Comparison of ENCODE assay signal across 30 mouse cellular contexts in genomic region chr11:67344556-67344955, GRCm38 (mm10). TPM values are rescaled to one million over a fixed set of nuclear protein-coding genes. Genes with fewer than 3 reads are reported as not detected.
"Had no signal": no experiment of that assay in that cellular context is flagged by ENCODE, and none has a peak within 500 bp of the region (broad histone marks: within the 10 kb centered on the region; RNA-seq: fewer than 3 reads in every experiment).

No protein-coding gene starts in this region.

- DNase-seq: gastrocnemius, adult 2 months; gastrocnemius, postnatal 10 days; gastrocnemius, postnatal 25 days; heart, adult 2 months; heart, postnatal 4 days; kidney, adult 11 months; kidney, adult 2 months; kidney, postnatal 10 days; kidney, postnatal 25 days; kidney, postnatal 4 days; layer of hippocampus, adult 9-11 months; layer of hippocampus, postnatal 36 days had no signal

- H3K4me3 ChIP-seq: gastrocnemius, adult 2 months; heart, adult 2 months; heart, embryonic 13.5 days; heart, embryonic 15.5 days; hindbrain, embryonic 10.5 days; hindbrain, embryonic 12.5 days; limb, embryonic 13.5 days; limb, embryonic 15.5 days; liver, embryonic 12.5 days had no signal

- H3K4me2 ChIP-seq: heart, embryonic 11.5 days; heart, embryonic 13.5 days; heart, embryonic 15.5 days; hindbrain, embryonic 12.5 days; hindbrain, embryonic 14.5 days; limb, embryonic 13.5 days; limb, embryonic 15.5 days; liver, embryonic 12.5 days had no signal

- H3K9ac ChIP-seq: heart, embryonic 13.5 days; heart, embryonic 15.5 days; hindbrain, embryonic 12.5 days; hindbrain, embryonic 14.5 days; limb, embryonic 13.5 days; limb, embryonic 15.5 days; liver, embryonic 12.5 days; liver, embryonic 14.5 days had no signal

- H3K4me1 ChIP-seq: heart, embryonic 13.5 days; heart, embryonic 15.5 days; hindbrain, embryonic 12.5 days; limb, embryonic 13.5 days; limb, embryonic 15.5 days; liver, embryonic 12.5 days had no signal

- H3K36me3 ChIP-seq: heart, embryonic 13.5 days; heart, embryonic 15.5 days; hindbrain, embryonic 10.5 days; hindbrain, embryonic 12.5 days; limb, embryonic 13.5 days; limb, embryonic 15.5 days; liver, embryonic 12.5 days had no signal

- H3K9me3 ChIP-seq: heart, embryonic 13.5 days; heart, embryonic 15.5 days; hindbrain, embryonic 10.5 days; hindbrain, embryonic 12.5 days; limb, embryonic 13.5 days; limb, embryonic 15.5 days; liver, embryonic 12.5 days had no signal

- H3K27ac ChIP-seq: gastrocnemius, adult 2 months; heart, adult 2 months; heart, embryonic 13.5 days; heart, embryonic 15.5 days; hindbrain, embryonic 10.5 days; hindbrain, embryonic 12.5 days; hindbrain, embryonic 14.5 days; limb, embryonic 13.5 days; limb, embryonic 15.5 days; liver, embryonic 12.5 days; liver, embryonic 14.5 days had no signal

- H3K27me3 ChIP-seq: hindbrain, embryonic 12.5 days; limb, embryonic 13.5 days; limb, embryonic 15.5 days; liver, embryonic 12.5 days had no signal

- ATAC-seq: hindbrain, embryonic 16.5 days; inflammation-experienced regulatory T-cells, adult 6 months; intestine, embryonic 16.5 days; liver, embryonic 12.5 days had no signal

RNA-seq across cellular contexts. Expression of gene Myh13, which starts 23.1 kb away (rescaled TPM):
- total RNA-seq: granulocyte monocyte progenitor cell, adult 5-6 weeks; heart, postnatal 25 days; liver, adult 2 months had no signal
- polyA plus RNA-seq: heart, adult 2 months; heart, embryonic 11.5 days; hindbrain, embryonic 10.5 days; inflammation-experienced regulatory T-cells, adult 6 months; intestine, embryonic 16.5 days; kidney, adult 2 months; kidney, embryonic 14.5 days; kidney, embryonic 16.5 days; liver, adult 2 months; liver, embryonic 12.5 days; liver, embryonic 14.5 days had no signal
